Mouse (Mus musculus) hindbrain, embryonic 11.5 days (tissue): ENCODE measurements at regions not wholly inside any gene's neighbourhood (a gene's known extent, or its start where the extent isn't known, plus 50 kb on each side); places are given as distances from the start of the nearest gene placed in this dataset.

Experiments
- ATAC-seq: fragments of 200-750 bp; cut with Nextera tagmentation; 2 replicates; pipeline ENCODE4 v1.8.0; 2017; ENCODE audit warnings: mild to moderate bottlenecking, moderate TSS enrichment, moderate library complexity; ENCODE audit not compliant: low FRiP score
- DNase-seq: peaks from one replicate; pipeline ENCODE4 v3.0.0-alpha.2; 2015; ENCODE audit warnings: low spot score
- H3K27ac ChIP-seq: fragments of 300-500 bp; sonication (generic); 2 replicates; pipeline ENCODE4 v1.5.1; 2014; ENCODE audit warnings: mild to moderate bottlenecking, low read depth, low read length
- H3K27me3 ChIP-seq: fragments of 300-500 bp; sonication (generic); 2 replicates; pipeline ENCODE4 v1.6.1; 2014; ENCODE audit warnings: mild to moderate bottlenecking, low read length, moderate library complexity, mixed read lengths; ENCODE audit not compliant: control insufficient read depth, insufficient read depth
- H3K36me3 ChIP-seq: fragments of 300-500 bp; sonication (generic); 2 replicates; pipeline ENCODE4 v1.6.1; 2014; ENCODE audit warnings: mild to moderate bottlenecking, low read length, moderate library complexity, mixed read lengths; ENCODE audit not compliant: control insufficient read depth, insufficient read depth
- H3K4me1 ChIP-seq: fragments of 300-500 bp; sonication (generic); replicated peaks from 2 replicates; pipeline ENCODE4 v1.6.1; 2014; ENCODE audit warnings: low read length, mixed read lengths; ENCODE audit not compliant: control insufficient read depth, insufficient read depth
- H3K4me2 ChIP-seq: fragments of 300-500 bp; sonication (generic); replicated peaks from 2 replicates; pipeline ENCODE4 v1.6.1; 2014; ENCODE audit warnings: mild to moderate bottlenecking, low read depth, low read length
- H3K4me3 ChIP-seq: fragments of 300-500 bp; sonication (generic); 2 replicates; pipeline ENCODE4 v1.5.1; 2014; ENCODE audit warnings: low read depth, low read length
- H3K9ac ChIP-seq: fragments of 300-500 bp; sonication (generic); 2 replicates; pipeline ENCODE4 v1.6.1; 2014; ENCODE audit warnings: low read depth, low read length
- H3K9me3 ChIP-seq: fragments of 300-500 bp; sonication (generic); 2 replicates; pipeline ENCODE4 v1.6.1; 2016; ENCODE audit warnings: low read length; ENCODE audit not compliant: control insufficient read depth
- WGBS: fragments of 180-500 bp; shearing (Covaris S2); extraction: QIAGEN DNeasy Blood & Tissue Kit; methylation state at CpG from one replicate; pipeline ENCODE4 v1.1.7; 2014; 5-methylcytosine and 5-hydroxymethylcytosine counted together

- Histone ChIP-seq H3K4me3 (no peak overlapping the region), H3K9ac (no peak overlapping the region), H3K9me3 (no peaks in the 10 kb centered on the region), H3K4me2 (no peak overlapping the region), H3K27ac (no peak overlapping the region), H3K36me3 (no peaks in the 10 kb centered on the region), H3K4me1 (no peaks in the 10 kb centered on the region), H3K27me3 (no peaks in the 10 kb centered on the region)
- ATAC-seq = peak; percentile 69
- DNase-seq = no peak
- 55% methylated on average over 2 of the region's 2 CpGs for WGBS
Observed at GRCm38 (mm10) chr13:80291744-80292515, 591.3 kb upstream of the Arrdc3 start.

- Histone ChIP-seq H3K4me2 (no peak overlapping the region), H3K4me1 (no peaks in the 10 kb centered on the region), H3K9ac (no peak overlapping the region), H3K9me3 (no peaks in the 10 kb centered on the region), H3K27me3 (no peaks in the 10 kb centered on the region), H3K36me3 (no peaks in the 10 kb centered on the region), H3K4me3 (no peak overlapping the region), H3K27ac (no peak overlapping the region)
- DNase-seq (no peak), ATAC-seq (no peak)
- WGBS = 6% methylated on average over 1 of the region's 1 CpGs
Observed at GRCm38 (mm10) chr13:80295723-80296122, 587.5 kb upstream of the Arrdc3 start.

- H3K9ac ChIP-seq = no peak overlapping the region
- H3K4me3 ChIP-seq = no peak overlapping the region
- no peaks in the 10 kb centered on the region for H3K27me3 ChIP-seq
- H3K4me1 ChIP-seq = no peaks in the 10 kb centered on the region
- H3K4me2 ChIP-seq = no peak overlapping the region
- no peak for DNase-seq
- H3K27ac ChIP-seq = no peak overlapping the region
- no peaks in the 10 kb centered on the region for H3K9me3 ChIP-seq
- no peaks in the 10 kb centered on the region for H3K36me3 ChIP-seq
- ATAC-seq = peak; percentile 63; the same call in 1 of the 2 replicates
- 81% methylated on average over 5 of the region's 5 CpGs for WGBS
Observed at GRCm38 (mm10) chr13:80334073-80334704, 549.0 kb upstream of the Arrdc3 start.

DNA sequence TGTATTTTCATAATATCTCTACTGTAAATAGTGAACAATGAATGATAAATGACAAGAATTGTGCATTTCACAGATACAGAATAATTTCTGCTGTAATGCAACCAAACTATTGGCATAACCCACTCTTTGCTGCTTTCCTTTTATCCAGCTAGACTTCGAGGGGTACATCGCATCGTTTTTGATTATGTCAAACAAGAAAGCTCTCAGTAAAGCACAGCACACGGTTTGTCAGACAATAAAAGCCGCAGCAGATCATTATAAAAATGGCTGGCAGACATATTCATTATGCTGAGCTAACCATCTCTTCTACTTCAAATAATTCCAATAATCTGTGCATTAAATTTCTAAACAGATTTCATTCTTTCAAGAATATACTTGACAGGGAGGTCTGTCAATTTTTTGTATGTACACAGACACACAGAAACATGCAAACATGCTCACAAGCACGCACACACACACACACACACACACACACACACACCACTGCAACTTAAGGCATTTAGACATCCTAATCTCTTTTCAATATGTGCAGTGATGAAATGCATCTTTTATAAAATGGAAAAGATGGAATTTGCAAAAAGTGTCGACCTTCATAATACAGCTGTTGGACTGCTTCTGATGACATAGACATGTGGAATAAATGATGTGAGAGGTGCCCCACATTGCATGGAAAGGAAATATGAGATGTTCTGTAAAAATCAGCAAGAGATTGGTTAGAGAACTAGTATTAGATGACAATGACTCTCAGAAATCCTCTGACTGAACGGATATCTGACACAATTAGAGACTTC is 548.1 kb upstream of the Arrdc3 start:
- no peaks in the 10 kb centered on the region for H3K4me1 ChIP-seq
- no peak overlapping the region for H3K27ac ChIP-seq
- no peak overlapping the region for H3K9ac ChIP-seq
- no peaks in the 10 kb centered on the region for H3K9me3 ChIP-seq
- DNase-seq = no peak
- 84% methylated on average over 8 of the region's 8 CpGs for WGBS
- no peaks in the 10 kb centered on the region for H3K36me3 ChIP-seq
- H3K27me3 ChIP-seq = no peaks in the 10 kb centered on the region
- no peak for ATAC-seq
- H3K4me3 ChIP-seq = no peak overlapping the region
- H3K4me2 ChIP-seq = no peak overlapping the region

- Histone ChIP-seq H3K4me3 (no peak overlapping the region), H3K9me3 (no peaks in the 10 kb centered on the region), H3K27ac (no peak overlapping the region), H3K9ac (no peak overlapping the region), H3K4me1 (no peaks in the 10 kb centered on the region), H3K27me3 (no peaks in the 10 kb centered on the region), H3K4me2 (no peak overlapping the region), H3K36me3 (no peaks in the 10 kb centered on the region)
- DNase-seq (no peak), ATAC-seq (no peak)
- 70% methylated on average over 2 of the region's 2 CpGs for WGBS
Observed at GRCm38 (mm10) chr13:80346980-80347649, 536.1 kb upstream of the Arrdc3 start.

DNA sequence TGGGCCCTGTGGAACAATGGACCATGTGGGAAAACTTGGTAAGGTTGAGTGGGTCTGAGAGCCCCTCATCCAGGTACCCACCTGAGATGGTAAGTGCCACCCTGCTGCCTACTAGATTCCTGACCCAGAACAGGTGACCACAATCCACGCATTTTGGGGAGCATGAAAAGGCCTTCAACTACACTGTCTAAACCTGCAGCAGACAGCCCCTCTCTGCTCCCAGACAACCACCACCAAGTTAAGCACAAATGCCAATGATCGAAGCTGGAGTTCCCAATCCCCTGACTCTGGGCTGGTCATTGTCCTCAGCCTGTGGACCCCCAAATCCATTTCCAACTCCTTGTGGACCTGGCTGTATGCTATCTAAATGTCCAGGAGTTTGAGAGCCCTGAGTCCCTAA is 517.2 kb upstream of the Arrdc3 start:
- Histone ChIP-seq H3K9me3 (no peaks in the 10 kb centered on the region), H3K27me3 (no peaks in the 10 kb centered on the region), H3K4me1 (no peaks in the 10 kb centered on the region), H3K27ac (no peak overlapping the region), H3K4me3 (no peak overlapping the region), H3K9ac (no peak overlapping the region), H3K36me3 (no peaks in the 10 kb centered on the region), H3K4me2 (no peak overlapping the region)
- 88% methylated on average over 2 of the region's 2 CpGs for WGBS
- no peak for DNase-seq
- ATAC-seq = no peak

DNA sequence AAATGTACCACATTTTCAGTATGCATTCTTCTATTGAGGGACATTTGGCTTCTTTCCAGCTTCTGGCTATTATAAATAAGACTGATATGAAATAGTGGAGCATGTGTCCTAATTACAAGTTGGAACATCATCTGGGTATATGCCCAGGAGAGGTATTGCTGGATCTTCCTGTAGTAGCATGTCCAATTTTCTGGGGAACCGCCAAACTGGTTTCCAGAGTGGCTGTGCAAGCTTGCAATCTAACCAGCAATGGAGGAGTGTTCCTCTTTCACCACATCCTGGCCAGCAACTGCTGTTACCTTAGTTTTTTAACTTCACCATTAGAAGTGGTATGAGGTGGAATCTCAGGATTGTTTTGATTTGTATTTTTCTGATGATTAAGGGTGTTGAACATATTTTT is 512.7 kb upstream of the Arrdc3 start:
- Histone ChIP-seq H3K9ac (no peak overlapping the region), H3K9me3 (no peaks in the 10 kb centered on the region), H3K4me2 (no peak overlapping the region), H3K36me3 (no peaks in the 10 kb centered on the region), H3K27ac (no peak overlapping the region), H3K27me3 (no peaks in the 10 kb centered on the region), H3K4me1 (no peaks in the 10 kb centered on the region), H3K4me3 (no peak overlapping the region)
- no peak for ATAC-seq
- 93% methylated on average over 1 of the region's 1 CpGs for WGBS
- DNase-seq = no peak

GRCm38 (mm10) chr13:80381280-80381965 is 501.8 kb upstream of the Arrdc3 start:
- WGBS = 66% methylated on average over 4 of the region's 4 CpGs
- Histone ChIP-seq H3K9ac (no peak overlapping the region), H3K27ac (no peak overlapping the region), H3K4me1 (no peaks in the 10 kb centered on the region), H3K9me3 (no peaks in the 10 kb centered on the region), H3K4me2 (no peak overlapping the region), H3K27me3 (no peaks in the 10 kb centered on the region), H3K36me3 (no peaks in the 10 kb centered on the region), H3K4me3 (no peak overlapping the region)
- peak; percentile 83 for ATAC-seq
- peak; percentile 18 for DNase-seq
